Mouse (Mus musculus) spleen, postnatal 10 days (tissue): ENCODE results near the gene Ebna1bp2.

Source experiments
- DNase-seq, 2 experiments: peaks; one replicate each; pipeline ENCODE4 v3.0.0; 2021 to 2022; ENCODE audit warnings: low spot score in 2 of 2

Gene Ebna1bp2

DNA sequence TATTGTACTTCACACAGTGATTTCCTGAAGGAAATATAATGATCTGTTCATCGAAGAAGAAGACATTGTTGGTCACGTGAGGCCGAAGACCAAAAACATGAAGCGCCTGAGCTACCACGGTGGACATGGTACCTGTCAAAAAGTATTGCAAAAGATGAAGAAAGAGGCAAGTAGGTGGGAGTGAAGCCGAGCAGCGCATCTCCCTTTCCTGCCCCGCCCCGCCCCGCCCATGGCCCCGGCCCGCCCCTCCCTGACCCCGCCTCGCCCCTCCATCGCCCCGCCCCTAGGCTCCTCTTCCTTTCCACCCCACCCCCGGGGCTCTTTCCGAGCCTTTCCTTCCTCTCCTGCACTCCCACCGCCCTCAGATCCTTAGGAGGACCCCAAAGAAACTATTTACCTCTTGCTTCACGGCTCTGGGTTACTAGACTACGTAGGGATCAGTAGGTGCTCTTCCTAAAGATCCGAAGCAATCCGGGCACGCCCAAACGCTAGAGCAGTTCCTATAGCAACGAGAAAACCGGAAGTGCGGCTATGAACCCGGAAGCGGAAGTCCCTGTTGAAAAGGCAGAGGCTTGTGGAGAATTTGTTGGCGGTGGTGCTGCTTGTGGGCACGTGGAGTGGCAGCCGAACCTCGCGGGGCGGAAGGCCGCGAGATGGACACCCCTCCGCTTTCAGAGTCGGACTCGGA, at the start of gene Ebna1bp2, which contains the start of gene Cfap57:
Gene Ebna1bp2, plus strand, starts transcription at position 521 of the 688 bp plus-strand sequence.
Gene Cfap57, minus strand, starts transcription at position 499 of the 688 bp plus-strand sequence.
- DNase-seq, result peak; percentile 80 to 91

DNA sequence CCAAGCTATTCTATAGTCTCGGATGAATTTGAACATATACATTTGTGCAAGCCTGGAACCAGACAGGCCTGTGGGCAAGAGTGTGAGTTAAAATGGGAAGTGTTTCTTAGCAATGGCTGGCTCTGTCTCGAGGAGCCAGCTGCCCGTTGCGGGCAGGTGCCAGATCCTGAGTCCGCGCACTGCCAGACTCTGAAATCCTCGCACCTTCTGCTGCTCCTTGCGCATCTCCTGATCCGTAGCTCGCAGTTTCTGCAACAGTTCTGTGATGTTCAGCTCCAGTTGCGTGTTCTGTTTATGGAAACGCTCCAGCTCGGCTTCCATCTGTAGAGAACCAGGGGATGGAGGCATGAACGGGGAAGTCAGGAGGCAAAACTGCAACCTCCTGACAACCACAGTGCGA, 49.2 kb upstream of the Ebna1bp2 start:
- DNase-seq, result no peak

DNA sequence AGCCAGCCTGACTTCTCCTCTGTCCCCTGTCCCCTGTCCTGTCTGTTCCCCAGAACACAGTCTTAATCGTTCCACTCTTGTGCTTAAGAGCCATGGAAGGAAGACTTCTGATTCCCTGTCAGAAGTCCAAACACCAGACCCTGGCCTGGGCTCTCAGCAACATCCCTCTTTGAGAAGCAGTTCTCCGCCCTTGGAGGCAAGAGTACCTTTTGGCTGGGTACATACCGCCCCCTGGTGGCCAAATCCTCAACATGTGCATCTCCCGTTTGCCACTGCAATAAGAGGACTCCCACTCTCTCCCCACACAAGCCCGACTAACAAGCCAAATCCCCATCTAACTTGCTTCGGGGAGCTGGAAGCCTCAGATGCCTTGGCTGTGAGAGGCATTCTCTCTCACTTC, 44.5 kb upstream of the Ebna1bp2 start:
- DNase-seq, result peak; percentile 71 to 87

DNA sequence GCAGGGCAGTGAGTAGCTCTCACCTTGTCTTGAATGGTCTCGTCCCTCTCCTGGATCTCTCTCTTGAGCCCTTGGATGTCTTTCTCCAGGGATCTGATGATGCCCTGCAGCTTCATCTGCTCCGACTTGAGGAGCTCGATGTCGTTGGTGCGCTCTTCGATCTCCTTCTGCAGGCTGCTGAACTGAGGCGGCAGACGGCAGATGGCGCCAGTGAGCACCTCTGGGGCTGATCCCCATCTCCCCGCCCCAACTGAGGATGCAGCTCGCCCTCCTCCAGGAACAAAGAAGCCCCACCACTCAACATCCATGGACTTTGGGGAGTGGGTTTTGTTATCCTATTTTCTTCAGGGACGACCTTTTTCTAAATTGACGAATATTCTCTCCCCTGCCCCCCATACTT, 41.3 kb upstream of the Ebna1bp2 start:
- DNase-seq, result peak in 1 of 2 experiments; percentile 64

DNA sequence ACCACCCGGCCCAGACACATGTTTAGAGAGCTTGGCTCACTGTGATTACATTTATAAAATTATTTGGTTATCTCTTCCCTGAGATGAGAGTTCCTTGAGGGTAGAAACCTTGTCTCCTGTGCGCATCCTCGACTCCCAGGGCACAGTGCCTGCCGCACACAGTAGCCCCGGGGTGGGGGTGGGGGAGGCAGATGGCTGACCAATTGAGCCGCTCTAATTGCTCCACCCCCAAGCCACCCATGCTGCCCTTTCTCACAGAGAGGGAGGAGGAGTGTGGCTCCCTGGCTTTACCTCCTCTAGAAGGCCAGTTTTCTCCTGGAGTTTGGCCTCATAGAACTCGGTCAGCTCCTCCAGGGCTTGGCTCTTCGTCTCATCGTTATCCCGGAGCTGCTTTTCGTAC, 39.1 kb upstream of the Ebna1bp2 start:
- DNase-seq, result no peak

DNA sequence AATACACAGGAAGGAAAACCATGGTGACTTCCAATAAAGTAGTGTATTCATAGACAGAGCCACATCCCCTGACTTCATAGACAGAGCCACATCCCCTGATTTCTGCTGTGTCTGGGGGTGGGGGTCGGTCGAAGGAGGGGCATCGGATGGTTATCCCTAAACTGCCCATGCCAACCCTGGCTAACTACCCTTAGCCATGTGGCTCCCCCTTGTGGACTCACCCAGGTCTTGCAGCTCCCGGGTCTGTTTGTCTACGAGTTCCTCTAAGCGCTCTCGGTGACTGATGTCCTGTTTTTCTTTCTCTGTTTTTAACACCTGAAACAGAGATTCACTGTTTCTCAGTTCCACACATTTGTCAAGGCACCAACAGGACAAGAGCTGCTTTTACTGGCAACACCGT, 38.0 kb upstream of the Ebna1bp2 start:
- no peak for DNase-seq

DNA sequence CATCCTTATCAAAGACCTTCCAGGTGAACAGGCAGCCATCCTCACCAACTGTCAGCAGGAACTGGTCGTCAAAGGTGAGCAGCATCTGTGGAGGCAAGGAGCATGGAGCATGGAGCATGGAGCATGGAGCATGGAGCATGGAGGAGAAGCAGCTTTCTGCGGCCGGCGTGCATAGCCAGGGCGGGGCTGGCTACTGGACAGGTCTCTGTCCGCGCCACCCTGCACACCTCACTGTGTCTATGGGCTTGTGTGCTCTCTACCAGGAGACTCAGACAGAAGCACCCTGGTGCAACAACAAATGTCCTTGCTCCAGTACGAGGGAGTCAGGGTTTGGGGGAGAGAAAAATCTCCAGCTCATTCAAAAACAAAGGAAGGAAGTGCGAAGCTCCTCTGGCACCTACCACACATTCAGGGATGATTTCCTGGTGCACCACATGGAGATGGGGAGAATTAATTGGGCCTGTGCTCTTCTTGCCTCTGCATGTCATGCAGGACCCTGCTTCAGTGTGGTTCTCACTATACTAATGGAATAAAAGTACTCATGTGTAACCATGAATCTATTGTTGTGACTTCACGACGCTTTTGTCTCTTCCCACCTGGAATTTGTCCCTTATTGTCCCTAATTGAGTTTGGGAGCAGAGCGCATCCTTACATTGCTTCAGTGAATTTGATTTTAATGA, 31.4 kb upstream of the Ebna1bp2 start:
- no peak for DNase-seq

DNA sequence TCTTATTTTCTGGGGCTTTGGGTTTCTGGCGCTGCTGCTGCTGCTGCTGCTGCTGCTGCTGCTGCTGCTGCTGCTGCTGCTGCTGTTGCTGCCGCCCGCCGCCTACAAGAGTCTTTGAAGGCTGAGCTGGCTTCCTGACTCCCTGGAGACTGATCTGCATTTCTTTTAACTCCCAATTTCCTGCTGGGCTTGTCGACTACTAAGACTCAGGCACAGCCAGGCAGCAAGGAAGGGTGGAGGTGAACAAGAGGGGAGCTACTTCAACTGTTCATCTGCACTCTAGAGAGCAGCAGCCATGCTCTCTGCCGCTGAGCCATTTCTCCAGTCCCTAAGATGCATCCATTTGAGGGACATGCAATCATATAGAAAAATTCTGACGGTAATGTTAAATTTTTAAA, 30.9 kb upstream of the Ebna1bp2 start:
- no peak for DNase-seq

DNA sequence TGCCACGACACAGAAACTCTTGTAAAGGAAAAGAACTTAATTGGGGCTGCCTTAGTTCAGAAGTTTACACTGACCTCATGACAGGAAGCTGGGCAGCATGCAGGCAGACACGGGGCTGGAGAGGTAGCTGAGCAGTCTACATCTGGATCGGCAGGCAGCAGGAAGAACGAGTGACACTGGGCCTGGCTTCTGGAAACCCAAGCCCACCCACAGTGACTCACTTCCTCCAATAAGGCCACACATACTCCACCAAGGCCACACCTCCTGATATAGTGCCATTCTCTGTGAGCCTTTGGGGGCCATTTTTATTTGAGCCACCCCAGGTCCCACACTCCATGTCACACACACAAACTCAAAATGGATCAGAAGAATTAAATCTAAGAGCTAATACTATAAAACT, 16.5 kb upstream of the Ebna1bp2 start:
- no peak for DNase-seq

DNA sequence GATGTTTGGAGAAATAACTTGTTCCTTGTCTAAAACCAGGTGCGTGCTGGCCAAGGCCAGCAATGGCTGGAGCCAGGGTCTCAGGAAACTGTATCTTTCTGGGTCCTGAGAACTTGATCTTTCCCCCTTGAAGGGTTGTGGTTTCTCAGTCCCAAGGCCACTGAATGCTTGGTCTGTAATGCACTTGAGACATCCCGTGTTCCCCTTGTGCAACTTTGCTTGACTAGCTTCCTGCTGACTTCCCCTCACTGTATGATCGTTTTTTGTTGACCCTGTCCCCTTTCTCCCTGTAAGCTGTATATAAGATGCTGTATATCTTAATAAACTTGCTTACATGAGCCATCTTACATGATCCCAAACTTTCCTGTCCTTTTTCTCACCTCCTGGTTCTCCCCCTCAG, 10.8 kb upstream of the Ebna1bp2 start:
- DNase-seq, result no peak

DNA sequence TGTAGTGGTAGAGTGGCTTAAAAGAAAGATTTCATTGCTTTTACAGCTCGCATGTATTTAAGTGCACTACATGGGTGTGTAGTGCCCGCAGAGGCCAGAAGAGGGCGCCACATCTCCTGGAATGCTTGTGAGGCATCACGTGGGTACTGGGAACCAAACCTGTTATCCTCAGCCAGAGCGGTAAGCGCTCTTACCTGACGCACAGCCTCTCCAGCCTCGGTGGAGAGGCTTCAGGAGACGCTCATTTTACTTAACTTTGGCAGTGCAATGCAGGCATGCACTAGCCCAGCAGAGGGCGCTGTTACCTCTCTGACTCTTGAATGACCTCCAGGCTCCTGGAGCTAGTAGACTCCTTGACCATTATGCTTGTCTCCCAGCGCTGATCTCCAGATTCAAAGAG, 8.0 kb upstream of the Ebna1bp2 start:
- DNase-seq, result peak; percentile 30 to 67

DNA sequence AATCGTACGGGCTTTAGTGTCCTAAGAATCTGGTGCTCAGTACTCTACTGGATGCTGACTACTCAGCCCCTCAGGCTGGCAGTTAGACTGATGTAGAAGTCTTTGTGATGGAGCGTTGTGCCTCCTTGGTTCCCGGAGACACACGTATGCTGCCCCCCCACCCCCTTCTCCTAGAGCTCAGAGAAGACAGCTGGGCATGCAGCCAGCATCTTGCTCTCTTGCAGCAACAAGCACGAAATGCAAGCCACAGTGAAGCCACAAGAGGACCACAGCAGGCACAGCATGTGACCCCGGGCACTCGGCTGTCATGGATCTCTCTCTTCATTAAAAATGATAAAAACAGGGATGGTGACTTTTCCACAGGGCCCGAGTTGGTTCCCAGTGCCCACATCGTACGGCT, 5.2 kb upstream of the Ebna1bp2 start:
- no peak for DNase-seq

DNA sequence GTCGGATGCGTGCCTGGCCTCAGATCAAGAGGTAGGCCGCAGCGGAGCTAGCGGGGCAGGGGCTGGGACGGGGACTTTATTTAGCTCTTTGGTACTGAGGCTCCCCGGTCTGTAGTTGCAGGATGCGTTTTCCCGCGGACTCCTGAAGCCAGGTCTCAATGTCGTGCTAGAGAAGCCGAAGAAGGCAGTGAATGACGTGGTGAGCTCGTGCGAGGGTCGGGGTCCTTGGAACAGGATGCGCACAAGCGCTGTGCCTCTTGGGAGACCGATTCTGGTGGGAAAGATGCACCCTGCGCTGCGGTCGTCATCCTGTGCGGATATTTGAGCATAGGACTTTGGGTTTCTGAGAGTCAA, 345 bp downstream of the Ebna1bp2 start:
- no peak for DNase-seq

DNA sequence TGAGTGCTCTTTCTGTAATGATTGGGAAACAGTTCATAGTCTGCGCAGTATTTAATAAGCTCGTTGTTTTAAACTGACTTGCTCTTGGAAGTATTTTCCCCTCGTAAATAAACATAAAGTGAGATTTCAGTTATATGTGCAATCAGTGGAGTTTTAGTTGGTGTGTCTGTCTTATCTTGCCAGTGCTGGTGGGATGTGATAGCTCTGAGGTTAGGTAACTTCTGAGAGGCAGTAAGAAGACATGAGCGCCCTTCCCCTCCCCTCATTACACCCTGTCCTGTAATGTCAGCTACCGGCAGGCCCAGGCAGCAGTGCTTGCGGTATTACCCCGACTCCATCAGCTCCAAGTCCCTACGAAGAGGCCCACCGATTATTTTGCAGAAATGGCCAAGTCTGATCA, 1.2 kb downstream of the Ebna1bp2 start:
- DNase-seq, result no peak

DNA sequence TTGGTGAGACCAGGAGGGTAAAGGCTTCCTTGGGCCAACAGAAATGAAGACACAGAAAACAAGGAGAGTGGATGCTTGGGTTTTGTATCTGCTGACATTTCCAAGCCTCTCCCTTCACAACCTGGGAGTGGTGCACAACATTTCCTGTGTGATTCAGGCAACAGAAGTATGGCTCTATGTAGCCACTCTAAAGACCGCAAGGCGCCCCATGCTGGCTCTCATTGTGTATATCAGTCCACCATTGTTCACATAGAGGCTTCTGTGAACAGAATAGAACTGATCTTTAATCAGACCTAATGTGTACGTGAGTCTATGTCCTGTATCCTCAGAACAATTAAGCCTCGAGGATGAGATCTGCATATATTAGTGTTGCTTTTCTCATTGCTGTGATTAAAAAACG, 9.7 kb downstream of the Ebna1bp2 start:
- DNase-seq, result no peak

DNA sequence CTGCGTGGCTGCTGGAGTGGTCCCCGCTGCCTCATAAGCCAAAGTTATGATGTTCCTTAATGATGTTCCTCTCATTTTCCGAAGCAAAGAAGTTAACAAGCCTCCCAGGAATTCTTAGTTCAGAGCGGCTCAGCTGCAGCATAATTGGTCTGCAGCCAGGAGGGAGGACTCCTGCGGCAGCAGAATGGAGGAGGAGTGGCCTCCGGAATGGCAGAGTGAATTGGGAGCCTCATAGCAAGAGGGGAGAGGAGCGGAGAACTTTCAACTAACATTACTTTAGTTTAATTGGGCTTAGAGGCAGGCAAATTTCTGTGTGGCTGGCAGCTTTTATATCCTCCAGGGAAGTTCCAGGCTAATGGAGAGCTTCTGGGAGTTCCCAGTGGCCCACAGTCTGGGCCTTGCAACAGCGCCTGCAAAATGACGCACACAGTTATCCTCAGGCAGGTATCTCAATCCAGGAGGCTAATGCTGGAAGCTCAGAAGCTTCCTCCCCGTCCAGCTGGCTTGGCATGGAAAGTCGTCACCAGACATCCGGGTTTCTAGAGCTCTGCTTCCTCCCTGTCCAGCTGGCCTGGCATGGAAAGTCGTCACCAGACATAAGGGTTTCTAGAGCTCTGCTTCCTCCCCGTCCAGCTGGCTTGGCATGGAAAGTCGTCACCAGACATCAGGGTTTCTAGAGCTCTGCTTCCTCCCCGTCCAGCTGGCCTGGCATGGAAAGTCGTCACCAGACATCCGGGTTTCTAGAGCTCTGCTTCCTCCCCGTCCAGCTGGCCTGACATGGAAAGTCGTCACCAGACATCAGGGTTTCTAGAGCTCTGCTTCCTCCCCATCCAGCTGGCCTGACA, 22.0 kb downstream of the Ebna1bp2 start:
- no peak for DNase-seq

DNA sequence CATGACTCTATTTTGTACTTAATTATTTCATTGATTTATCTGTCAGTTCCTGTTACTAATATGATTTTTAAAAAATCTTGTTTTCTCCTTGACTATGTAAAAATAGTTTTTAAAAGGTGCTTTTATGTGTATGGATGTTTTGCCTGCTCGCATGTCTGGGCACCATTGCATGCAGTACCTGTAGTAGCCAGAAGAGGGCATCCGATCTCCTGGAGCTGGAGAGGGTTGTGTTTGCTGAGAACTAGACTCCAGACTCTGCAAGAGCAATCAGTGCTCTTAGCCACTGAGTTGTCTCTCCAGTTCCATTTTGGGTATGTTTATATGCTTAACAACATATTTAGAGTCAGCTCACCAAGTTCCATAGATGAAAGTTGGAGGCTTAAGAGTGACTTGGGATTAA, 24.6 kb downstream of the Ebna1bp2 start:
- peak; percentile 40 to 73 for DNase-seq

DNA sequence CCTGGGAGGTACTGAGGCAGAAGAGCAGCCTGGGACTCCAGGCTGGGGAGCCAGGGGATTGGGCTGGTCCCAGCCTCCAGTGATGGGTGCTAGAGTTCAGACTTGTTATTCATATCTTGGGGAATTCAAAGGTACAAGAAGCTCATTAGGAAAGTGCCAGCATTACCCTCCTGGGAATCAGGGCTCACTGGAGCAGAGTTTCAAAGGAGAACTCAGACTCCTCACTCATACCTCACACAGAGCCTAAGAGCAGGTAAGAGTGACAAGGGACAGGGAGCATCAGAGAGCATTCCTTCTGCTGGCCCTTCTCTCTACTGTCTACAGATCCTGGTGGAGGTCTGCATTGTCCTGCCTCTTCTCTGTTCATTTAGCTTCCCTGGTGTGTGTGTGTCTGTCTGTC, 38.1 kb downstream of the Ebna1bp2 start, which contains the start of gene Olfr62:
Gene Olfr62, plus strand, starts transcription at position 301 of the 400 bp plus-strand sequence.
- no peak for DNase-seq
